Mouse (Mus musculus): ENCODE data around the gene Gsn. TPM values are rescaled to one million over a fixed set of nuclear protein-coding genes. Genes with fewer than 3 reads are reported as not detected.

The Gsn gene
- total RNA-seq, 1 experiment, result 165 TPM

- in situ Hi-C loops (cut with MboI; ENCODE audit: low sequenced_read_pairs in 2 of 2, unreplicated experiment in 2 of 2), result no loop called here
- H3K27ac ChIP-seq (ENCODE audit: insufficient read depth, low read depth, low read length, poor library complexity, severe bottlenecking), result no peak overlapping the region
- no peaks in the 10 kb centered on the region for H3K9me3 ChIP-seq (ENCODE audit: control insufficient read depth, insufficient read depth, low read depth, low read length)
- no peak for TF ChIP-seq HCFC1 (IDR thresholded peaks at IDR 0.05; ENCODE audit: borderline replicate concordance, insufficient read depth, low read length)
- no peak for TF ChIP-seq ZC3H11A (IDR thresholded peaks at IDR 0.05; ENCODE audit: borderline replicate concordance, low read depth, low read length)
- TF ChIP-seq MAFK (IDR thresholded peaks at IDR 0.05; ENCODE audit: insufficient read depth, low read depth, low read length), result no peak
- no peak for TF ChIP-seq ZNF384 (IDR thresholded peaks at IDR 0.05; ENCODE audit: low read depth, low read length)
- no peak for TF ChIP-seq CHD2 (IDR thresholded peaks at IDR 0.05; ENCODE audit: low read depth, low read length)
- H3K36me3 ChIP-seq (ENCODE audit: control insufficient read depth, insufficient read depth, low read length, poor library complexity, severe bottlenecking), result no peaks in the 10 kb centered on the region
- no peak overlapping the region for H3K4me3 ChIP-seq (ENCODE audit: insufficient read depth in 1 of 2, low read depth in 1 of 2, low read length in 2 of 2, poor library complexity in 1 of 2, severe bottlenecking in 1 of 2)
- peaks cover 1 to 2% of the 10 kb centered on the region in 2 experiments; a peak in 2 of 4 replicates for H3K4me1 ChIP-seq (ENCODE audit: control insufficient read depth in 2 of 2, insufficient read depth in 2 of 2, low read length in 2 of 2, poor library complexity in 1 of 2)
- no peak for DNase-seq (ENCODE audit: low read depth, low spot score)
- H3K9ac ChIP-seq (ENCODE audit: insufficient read depth, low read depth, low read length, poor library complexity, severe bottlenecking), result no peak overlapping the region
Observed at GRCm38 (mm10) chr2:35255462-35255861, 718 bp upstream of the Gsn start.

- no peak for DNase-seq (ENCODE audit: low read depth, low spot score)
- H3K36me3 ChIP-seq (ENCODE audit: control insufficient read depth, insufficient read depth, low read length, poor library complexity, severe bottlenecking), result no peaks in the 10 kb centered on the region
- TF ChIP-seq ZNF384 (IDR thresholded peaks at IDR 0.05; ENCODE audit: low read depth, low read length) (no peak), MAFK (IDR thresholded peaks at IDR 0.05; ENCODE audit: insufficient read depth, low read depth, low read length) (no peak), CHD2 (IDR thresholded peaks at IDR 0.05; ENCODE audit: low read depth, low read length) (no peak), ZC3H11A (IDR thresholded peaks at IDR 0.05; ENCODE audit: borderline replicate concordance, low read depth, low read length) (no peak), HCFC1 (IDR thresholded peaks at IDR 0.05; ENCODE audit: borderline replicate concordance, insufficient read depth, low read length) (no peak)
- no peak overlapping the region for H3K27ac ChIP-seq (ENCODE audit: insufficient read depth, low read depth, low read length, poor library complexity, severe bottlenecking)
- in situ Hi-C loops (cut with MboI; ENCODE audit: low sequenced_read_pairs in 2 of 2, unreplicated experiment in 2 of 2), result no loop called here
- H3K4me3 ChIP-seq (ENCODE audit: insufficient read depth in 1 of 2, low read depth in 1 of 2, low read length in 2 of 2, poor library complexity in 1 of 2, severe bottlenecking in 1 of 2), result no peak overlapping the region; a peak in 1 of 4 replicates
- H3K9ac ChIP-seq (ENCODE audit: insufficient read depth, low read depth, low read length, poor library complexity, severe bottlenecking), result no peak overlapping the region
- no peaks in the 10 kb centered on the region for H3K9me3 ChIP-seq (ENCODE audit: control insufficient read depth, insufficient read depth, low read depth, low read length)
- peaks cover 1 to 2% of the 10 kb centered on the region in 2 experiments; a peak in 2 of 4 replicates for H3K4me1 ChIP-seq (ENCODE audit: control insufficient read depth in 2 of 2, insufficient read depth in 2 of 2, low read length in 2 of 2, poor library complexity in 1 of 2)
Observed at GRCm38 (mm10) chr2:35256932-35257331, 752 bp downstream of the Gsn start.

DNA sequence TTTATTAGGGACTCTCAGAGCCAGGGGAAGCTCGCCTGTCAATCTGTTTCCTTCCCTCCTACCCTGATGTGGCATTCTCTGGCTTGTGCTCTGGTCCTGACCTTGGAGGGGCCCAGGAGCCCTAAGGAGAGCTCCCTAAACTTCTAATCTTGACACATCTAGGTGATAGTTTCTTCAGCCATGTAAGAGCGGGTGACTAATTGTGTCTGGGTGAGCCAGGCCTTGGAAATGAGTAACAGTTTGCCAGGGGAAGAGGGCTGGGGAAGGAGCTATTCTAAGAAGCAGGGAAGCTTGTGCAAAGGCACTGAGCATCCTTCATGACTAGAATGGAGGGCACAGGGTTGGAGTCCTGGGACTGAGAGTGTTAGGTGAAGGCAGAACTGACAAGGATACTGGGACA, 1.7 kb downstream of the Gsn start:
- Histone ChIP-seq H3K4me3 (ENCODE audit: insufficient read depth in 1 of 2, low read depth in 1 of 2, low read length in 2 of 2, poor library complexity in 1 of 2, severe bottlenecking in 1 of 2) (no peak overlapping the region), H3K27ac (ENCODE audit: insufficient read depth, low read depth, low read length, poor library complexity, severe bottlenecking) (no peak overlapping the region), H3K9me3 (ENCODE audit: control insufficient read depth, insufficient read depth, low read depth, low read length) (no peaks in the 10 kb centered on the region), H3K4me1 (ENCODE audit: control insufficient read depth in 2 of 2, insufficient read depth in 2 of 2, low read length in 2 of 2, poor library complexity in 1 of 2) (peaks cover 0 to under 1% of the 10 kb centered on the region in 2 experiments; a peak in 1 of 4 replicates), H3K9ac (ENCODE audit: insufficient read depth, low read depth, low read length, poor library complexity, severe bottlenecking) (no peak overlapping the region), H3K36me3 (ENCODE audit: control insufficient read depth, insufficient read depth, low read length, poor library complexity, severe bottlenecking) (no peaks in the 10 kb centered on the region)
- in situ Hi-C loops (cut with MboI; ENCODE audit: low sequenced_read_pairs in 2 of 2, unreplicated experiment in 2 of 2), result no loop called here
- no peak for DNase-seq (ENCODE audit: low read depth, low spot score)
- TF ChIP-seq ZC3H11A (IDR thresholded peaks at IDR 0.05; ENCODE audit: borderline replicate concordance, low read depth, low read length) (no peak), HCFC1 (IDR thresholded peaks at IDR 0.05; ENCODE audit: borderline replicate concordance, insufficient read depth, low read length) (no peak), MAFK (IDR thresholded peaks at IDR 0.05; ENCODE audit: insufficient read depth, low read depth, low read length) (no peak), ZNF384 (IDR thresholded peaks at IDR 0.05; ENCODE audit: low read depth, low read length) (no peak), CHD2 (IDR thresholded peaks at IDR 0.05; ENCODE audit: low read depth, low read length) (no peak)

DNA sequence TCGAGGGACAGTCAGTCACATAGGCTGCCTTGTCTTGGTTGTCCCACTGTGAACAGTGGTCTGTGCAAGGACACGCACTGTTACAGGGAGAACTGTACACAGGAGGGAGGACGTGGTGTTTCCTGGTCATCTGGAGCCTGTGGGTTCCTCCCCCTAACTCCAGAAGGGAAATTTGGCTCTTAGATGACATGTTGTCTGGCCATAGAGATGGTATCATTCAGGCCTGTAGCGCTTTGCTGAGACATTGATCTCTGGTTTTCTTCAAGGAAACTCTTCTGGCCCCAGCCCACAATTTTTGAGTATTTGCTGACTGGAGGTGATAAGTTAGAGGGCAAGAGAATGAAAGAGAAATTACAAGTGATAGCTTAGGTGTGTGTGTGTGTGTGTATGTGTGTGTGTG, 2.4 kb downstream of the Gsn start:
- no peaks in the 10 kb centered on the region for H3K9me3 ChIP-seq (ENCODE audit: control insufficient read depth, insufficient read depth, low read depth, low read length)
- H3K4me3 ChIP-seq (ENCODE audit: insufficient read depth in 1 of 2, low read depth in 1 of 2, low read length in 2 of 2, poor library complexity in 1 of 2, severe bottlenecking in 1 of 2), result no peak overlapping the region
- no peak overlapping the region for H3K27ac ChIP-seq (ENCODE audit: insufficient read depth, low read depth, low read length, poor library complexity, severe bottlenecking)
- TF ChIP-seq MAFK (IDR thresholded peaks at IDR 0.05; ENCODE audit: insufficient read depth, low read depth, low read length) (no peak), CHD2 (IDR thresholded peaks at IDR 0.05; ENCODE audit: low read depth, low read length) (no peak), ZNF384 (IDR thresholded peaks at IDR 0.05; ENCODE audit: low read depth, low read length) (no peak), ZC3H11A (IDR thresholded peaks at IDR 0.05; ENCODE audit: borderline replicate concordance, low read depth, low read length) (no peak), HCFC1 (IDR thresholded peaks at IDR 0.05; ENCODE audit: borderline replicate concordance, insufficient read depth, low read length) (no peak)
- in situ Hi-C loops (cut with MboI; ENCODE audit: low sequenced_read_pairs in 2 of 2, unreplicated experiment in 2 of 2), result no loop called here
- no peak overlapping the region for H3K9ac ChIP-seq (ENCODE audit: insufficient read depth, low read depth, low read length, poor library complexity, severe bottlenecking)
- H3K4me1 ChIP-seq (ENCODE audit: control insufficient read depth in 2 of 2, insufficient read depth in 2 of 2, low read length in 2 of 2, poor library complexity in 1 of 2), result no peaks in the 10 kb centered on the region
- DNase-seq (ENCODE audit: low read depth, low spot score), result no peak
- no peaks in the 10 kb centered on the region for H3K36me3 ChIP-seq (ENCODE audit: control insufficient read depth, insufficient read depth, low read length, poor library complexity, severe bottlenecking)

All from ES-E14 (cell line).